15 mouse cellular contexts compared by ENCODE assay signal in the genomic region with DNA sequence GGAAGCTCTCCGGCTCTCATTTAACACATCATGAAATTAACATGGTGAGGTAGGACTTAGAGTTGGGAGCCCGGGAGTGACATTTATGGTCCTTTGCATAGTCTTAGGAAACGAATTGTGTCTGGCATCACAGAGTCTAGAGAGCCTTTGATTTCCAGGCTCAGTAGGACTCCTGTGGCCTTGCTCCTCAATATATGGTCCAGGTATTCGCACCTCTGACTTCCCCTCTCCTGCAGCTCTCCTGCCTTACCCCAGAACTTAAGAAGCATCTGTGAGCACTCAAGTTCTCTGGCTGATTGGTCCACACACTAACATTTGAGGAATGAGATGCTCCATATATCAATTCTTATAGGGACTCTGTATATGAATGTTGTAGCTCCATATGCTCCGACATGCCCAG.
"Had no signal": no experiment of that assay in that cellular context is flagged by ENCODE, and none has a peak within 500 bp of the region (broad histone marks: within the 10 kb centered on the region; RNA-seq: fewer than 3 reads in every experiment).

No protein-coding gene starts in this region.

- H3K27me3 ChIP-seq: intestine, embryonic 15.5 days; liver, embryonic 15.5 days; neural tube, embryonic 12.5 days had no signal

- H3K4me1 ChIP-seq: intestine, embryonic 15.5 days; liver, embryonic 15.5 days; neural tube, embryonic 12.5 days had no signal

- H3K9me3 ChIP-seq: intestine, embryonic 15.5 days; liver, embryonic 15.5 days; midbrain, embryonic 10.5 days; neural tube, embryonic 12.5 days had no signal

- H3K36me3 ChIP-seq: intestine, embryonic 15.5 days; liver, embryonic 15.5 days; midbrain, embryonic 10.5 days; neural tube, embryonic 12.5 days had no signal

- H3K27ac ChIP-seq: intestine, embryonic 15.5 days; liver, embryonic 15.5 days; midbrain, embryonic 10.5 days; neural tube, embryonic 12.5 days had no signal

- H3K9ac ChIP-seq: intestine, embryonic 15.5 days; liver, embryonic 15.5 days; neural tube, embryonic 12.5 days had no signal

- H3K4me3 ChIP-seq: intestine, embryonic 15.5 days; liver, embryonic 15.5 days; midbrain, embryonic 10.5 days; myocyte; neural tube, embryonic 12.5 days had no signal

- DNase-seq: kidney, postnatal 14 days; left cerebral cortex, postnatal 4 days; lung, adult 2 months; lung, postnatal 36 days; midbrain, embryonic 14.5 days; right cerebral cortex, adult 18-20 months; right cerebral cortex, postnatal 25 days; thymus, postnatal 4 days had no signal

- H3K4me2 ChIP-seq: intestine, embryonic 15.5 days; liver, embryonic 11.5 days; liver, embryonic 15.5 days; neural tube, embryonic 12.5 days had no signal

- ATAC-seq: intestine, embryonic 15.5 days; lung, postnatal 0 days had no signal
